Mouse (Mus musculus) lung, postnatal 14 days (tissue): ENCODE results near the gene Cbx7.
"Not testable (repeated sequence)": the region's sequence is repeated elsewhere in the genome, so short reads cannot be mapped to it uniquely, and the experiment has no call there.

ENCODE experiments used
- DNase-seq: peaks from one replicate; pipeline ENCODE4 v3.0.0; 2021

Gene Cbx7

GRCm38 (mm10) chr15:79917111-79917720, 53.7 kb downstream of the Cbx7 start:
- no peak for DNase-seq

GRCm38 (mm10) chr15:79916150-79916549, 54.8 kb downstream of the Cbx7 start:
- DNase-seq: no peak

- DNase-seq: no peak
Observed at GRCm38 (mm10) chr15:79914357-79914756, 56.6 kb downstream of the Cbx7 start.

GRCm38 (mm10) chr15:79913761-79914346, 57.1 kb downstream of the Cbx7 start:
- no peak for DNase-seq

DNA sequence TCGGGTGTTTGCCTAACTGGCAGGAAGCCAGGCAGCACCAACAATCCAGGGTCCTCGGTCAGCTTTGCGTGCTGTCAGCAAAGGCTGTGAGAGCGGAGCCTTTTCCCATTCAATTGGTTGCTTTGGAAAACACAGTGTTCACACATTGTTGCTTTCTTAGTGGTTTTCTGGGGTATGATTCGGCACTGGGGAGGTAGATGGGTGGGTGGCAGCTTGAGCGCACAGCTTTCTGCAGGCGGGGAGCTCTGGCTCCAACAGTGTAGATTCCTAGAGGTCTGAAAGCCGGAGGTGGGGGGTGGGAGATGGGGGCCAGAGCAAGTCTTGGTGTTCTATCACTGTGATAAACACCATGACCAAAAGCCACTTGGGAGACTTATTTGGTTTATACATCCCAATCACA, 59.6 kb downstream of the Cbx7 start:
- DNase-seq: no peak

- not testable (repeated sequence) for DNase-seq
Observed at GRCm38 (mm10) chr15:79910812-79911211, 60.1 kb downstream of the Cbx7 start.

- DNase-seq: not testable (repeated sequence)
Observed at GRCm38 (mm10) chr15:79909006-79909405, 61.9 kb downstream of the Cbx7 start.

DNA sequence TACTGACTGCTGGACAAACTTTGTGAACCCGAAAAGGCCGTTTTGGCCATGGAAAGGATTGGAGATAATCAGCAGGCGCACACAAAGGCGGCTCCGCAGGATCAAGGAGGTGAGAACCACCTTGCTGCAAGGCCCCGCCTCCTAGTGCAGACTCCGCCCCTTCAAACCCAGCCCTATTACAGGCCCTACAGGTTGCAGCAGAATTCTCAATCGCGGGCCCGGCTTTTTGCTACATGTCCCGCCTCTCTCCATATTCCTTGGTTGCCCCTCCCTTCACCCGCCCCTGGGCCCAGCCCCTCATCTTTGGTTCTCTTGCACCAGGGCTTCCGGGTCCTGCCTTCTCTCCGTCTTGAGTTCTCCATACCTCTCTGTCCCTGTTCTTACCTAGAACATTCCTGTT, 64.1 kb downstream of the Cbx7 start:
- DNase-seq: no peak

DNA sequence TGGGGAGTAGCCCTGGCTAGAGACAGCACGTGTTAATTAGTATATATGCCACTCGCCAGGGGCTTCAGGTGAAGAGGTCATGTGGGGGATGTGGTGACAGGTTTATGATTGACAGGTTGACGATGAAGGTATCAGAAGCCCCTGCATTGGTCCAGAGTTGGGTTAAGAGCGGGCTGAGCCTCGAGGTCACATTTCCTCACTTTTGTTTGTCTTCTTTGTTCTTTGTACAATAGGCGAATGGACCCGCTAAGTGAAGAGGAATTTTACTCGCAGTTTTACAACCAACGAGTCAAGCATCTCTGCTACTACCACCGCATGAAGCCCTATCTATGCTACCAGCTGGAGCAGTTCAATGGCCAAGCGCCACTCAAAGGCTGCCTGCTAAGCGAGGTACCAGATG, 65.7 kb downstream of the Cbx7 start:
- no peak for DNase-seq

- not testable (repeated sequence) for DNase-seq
Observed at GRCm38 (mm10) chr15:79904678-79905077, 66.2 kb downstream of the Cbx7 start.

- no peak for DNase-seq
Observed at GRCm38 (mm10) chr15:79903963-79904362, 67.0 kb downstream of the Cbx7 start.

- not testable (repeated sequence) for DNase-seq
Observed at GRCm38 (mm10) chr15:79903081-79903480, 67.8 kb downstream of the Cbx7 start.

DNA sequence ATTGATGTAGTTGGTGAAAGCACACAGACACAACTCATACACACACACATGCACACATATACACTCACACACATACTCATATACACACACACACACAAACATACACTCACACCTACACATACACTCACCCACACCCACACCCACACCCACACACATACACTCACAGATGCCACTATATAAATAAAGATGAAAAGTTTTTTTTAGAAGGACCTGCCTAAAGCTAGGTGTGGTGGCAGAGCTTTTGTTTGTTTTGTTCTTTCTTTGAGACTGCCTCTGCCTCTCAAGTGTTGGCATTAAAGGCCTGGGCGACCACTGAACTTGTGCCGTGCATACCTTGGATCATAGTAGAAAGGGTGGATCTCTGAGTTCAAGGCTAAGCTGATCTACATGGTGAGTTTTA, 69.5 kb downstream of the Cbx7 start:
- no peak for DNase-seq

DNA sequence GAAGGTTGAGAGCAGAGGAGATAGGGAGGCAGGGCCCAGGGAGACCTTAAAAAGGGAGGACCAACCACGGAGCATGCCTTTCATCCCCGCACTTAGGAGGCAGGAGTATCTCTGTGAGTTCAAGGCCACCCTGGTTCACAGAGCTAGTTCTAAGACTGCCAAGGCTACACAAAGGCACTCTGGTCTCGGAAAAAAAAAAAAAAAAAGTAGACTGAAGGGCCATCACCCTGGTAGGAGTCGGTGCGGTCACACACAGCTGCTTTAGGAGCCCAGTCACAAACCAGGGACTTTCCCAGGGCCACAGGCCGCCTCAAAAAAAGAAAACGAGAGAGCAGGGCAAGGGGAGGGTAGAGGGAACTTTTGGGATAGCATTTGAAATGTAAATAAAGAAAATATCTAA, 70.2 kb downstream of the Cbx7 start:
- no peak for DNase-seq

GRCm38 (mm10) chr15:79899828-79900510, 71.0 kb downstream of the Cbx7 start:
- DNase-seq: no peak

DNA sequence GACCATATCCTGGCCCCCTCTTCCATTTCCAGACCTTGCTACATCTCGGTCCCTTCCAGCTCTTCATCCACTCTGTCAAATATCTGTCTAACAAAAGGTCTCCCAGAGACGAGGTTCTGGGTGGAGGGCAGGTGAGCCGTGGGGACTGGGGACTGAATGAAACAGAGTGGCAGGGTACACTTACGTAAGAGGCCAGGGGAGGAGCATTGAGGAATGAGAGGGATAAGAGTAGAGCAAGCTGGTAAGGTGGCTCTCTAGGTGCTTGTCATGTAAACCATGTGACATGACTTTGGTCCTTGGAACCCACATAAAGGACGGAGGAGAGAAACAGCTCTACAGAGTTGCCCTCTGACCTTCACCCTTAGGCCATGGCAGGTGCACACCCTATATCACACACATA, 71.9 kb downstream of the Cbx7 start:
- no peak for DNase-seq

DNA sequence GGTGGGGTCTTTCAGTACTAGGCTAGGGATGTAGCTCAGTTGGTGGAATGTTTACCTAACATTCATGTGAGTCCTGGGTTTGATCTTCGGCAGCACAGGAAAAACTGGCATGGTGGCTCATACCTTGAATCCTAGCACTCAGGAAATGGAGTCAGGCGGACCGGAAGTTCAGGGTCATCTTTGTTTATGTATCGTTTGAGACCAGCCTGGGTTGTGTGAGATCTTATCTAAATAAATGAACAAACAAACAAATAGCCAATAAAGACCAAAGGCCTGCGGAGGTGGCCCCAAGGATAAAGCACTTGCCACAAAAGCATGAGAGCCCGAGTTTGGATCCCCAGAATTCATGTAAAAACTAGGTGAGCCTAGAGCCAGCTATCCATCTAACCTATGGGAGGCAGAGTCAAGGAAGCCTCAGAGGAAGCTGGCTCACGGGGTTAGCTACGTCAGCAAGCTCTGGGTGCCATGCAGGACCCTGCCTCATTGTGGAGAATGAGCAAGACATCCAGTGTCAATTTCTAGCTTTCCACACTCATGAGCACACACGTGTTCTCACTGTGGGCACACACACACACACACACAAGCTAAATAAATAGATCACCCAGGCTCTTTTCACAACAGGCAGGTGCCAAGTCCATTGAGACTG, 74.7 kb downstream of the Cbx7 start:
- no peak for DNase-seq

DNA sequence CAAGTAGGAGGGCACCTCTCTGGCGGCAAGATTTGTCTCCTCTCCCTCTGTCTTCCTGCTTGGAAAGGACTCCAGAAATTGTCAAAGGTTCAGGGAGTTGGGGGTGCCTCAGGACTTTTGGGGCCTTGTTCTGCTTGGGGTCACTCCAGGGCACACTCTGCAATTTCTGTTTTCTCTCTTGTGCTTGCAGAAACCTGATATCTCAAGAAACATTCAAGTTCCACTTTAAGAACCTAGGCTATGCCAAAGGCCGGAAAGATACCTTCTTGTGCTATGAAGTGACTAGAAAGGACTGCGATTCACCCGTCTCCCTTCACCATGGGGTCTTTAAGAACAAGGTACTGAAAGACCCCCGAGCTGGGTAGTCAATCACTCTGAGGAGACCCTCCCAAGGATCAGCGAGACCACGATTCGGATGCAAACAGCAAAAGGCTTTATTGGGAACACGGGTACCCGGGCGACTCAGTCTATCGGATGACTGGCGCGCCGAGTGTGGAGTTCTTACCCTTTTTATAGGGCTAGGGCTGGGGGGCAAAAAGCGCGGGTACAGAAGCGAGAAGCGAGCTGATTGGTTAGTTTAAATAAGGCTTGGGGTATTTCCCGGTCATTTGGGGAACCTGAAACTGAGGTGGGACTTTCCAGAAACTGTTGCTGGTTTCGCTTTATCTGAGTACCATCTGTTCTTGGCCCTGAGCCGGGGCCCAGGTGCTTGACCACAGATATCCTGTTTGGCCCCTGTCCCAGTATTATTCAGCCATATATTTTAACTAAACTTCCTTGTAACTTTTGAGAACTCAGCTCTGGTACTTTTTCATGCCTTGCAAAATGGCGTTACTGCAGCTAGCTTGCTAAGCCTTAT, 75.5 kb downstream of the Cbx7 start:
- not testable (repeated sequence) for DNase-seq

DNA sequence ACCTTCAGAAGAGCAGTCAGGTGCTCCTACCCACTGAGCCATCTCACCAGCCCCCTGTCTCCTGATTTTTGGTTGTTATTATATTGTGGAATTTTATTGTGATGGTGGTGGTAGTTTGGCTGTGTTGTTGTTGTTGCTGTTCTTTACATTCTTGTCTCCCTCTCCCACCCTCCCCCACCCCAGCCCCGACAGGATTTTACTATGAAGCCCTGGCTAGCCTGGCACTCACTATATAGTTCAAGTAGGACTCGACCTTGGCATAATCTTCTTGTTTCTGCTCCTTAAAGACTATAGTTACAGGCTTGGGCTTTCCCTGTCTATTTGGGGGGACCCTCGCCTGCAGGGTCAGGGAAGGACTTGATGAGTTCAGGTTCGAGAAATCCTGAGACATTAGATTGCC, 76.6 kb downstream of the Cbx7 start:
- DNase-seq: no peak

GRCm38 (mm10) chr15:79893824-79894123, 77.1 kb downstream of the Cbx7 start:
- no peak for DNase-seq

DNA sequence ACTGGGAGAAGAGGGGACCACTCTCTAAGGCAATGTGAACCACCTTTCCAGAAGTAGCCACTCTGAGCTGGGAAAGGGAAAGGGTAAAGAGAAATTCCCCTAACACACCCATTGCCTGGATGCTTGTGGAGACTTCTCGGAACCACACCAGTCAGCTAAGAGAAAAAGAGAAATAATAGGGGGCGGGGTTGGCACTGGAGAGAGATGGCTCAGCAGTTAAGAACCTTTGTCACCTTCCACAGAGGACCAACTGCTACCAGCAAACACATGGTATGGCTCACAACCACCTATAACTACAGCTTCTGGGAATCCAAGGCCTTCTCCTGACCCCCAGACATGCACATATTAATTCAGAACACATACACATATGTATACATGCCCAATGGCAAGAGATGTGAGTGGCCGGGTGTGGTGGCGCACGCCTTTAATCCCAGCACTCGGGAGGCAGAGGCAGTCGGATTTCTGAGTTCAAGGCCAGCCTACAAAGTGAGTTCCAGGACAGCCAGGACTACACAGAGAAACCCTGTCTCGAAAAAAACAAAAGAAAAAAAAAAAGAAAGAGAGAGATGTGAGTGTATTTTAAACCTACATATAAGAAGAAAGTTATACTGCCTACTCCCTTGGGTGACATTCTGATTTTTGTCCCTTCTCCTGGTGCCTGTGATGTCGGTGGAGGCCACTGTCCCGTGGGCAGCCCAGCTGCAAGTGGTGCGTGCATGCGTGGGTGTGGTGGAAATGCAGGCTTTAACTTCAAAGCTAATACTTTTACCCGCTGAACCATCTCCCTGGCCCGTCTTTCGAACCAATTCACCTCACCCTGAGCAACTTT, 77.7 kb downstream of the Cbx7 start:
- no peak for DNase-seq

DNA sequence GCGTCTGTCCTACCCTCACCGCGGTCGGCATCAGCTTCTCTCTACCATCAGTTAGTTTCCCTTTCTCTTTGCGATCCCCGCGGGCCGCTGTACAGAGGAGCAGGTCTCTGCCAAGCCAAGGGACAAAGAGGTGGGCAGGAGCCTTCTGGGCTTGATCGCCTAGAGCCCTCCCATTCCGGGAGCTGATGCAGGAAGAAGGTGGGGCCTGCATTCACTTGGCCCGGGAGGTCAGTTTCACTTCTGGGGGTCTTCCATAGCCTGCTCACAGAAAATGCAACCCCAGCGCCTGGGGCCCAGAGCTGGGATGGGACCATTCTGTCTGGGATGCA, 78.7 kb downstream of the Cbx7 start:
- peak; percentile 83 for DNase-seq
